Mouse (Mus musculus) brain, adult 2 months (tissue): ENCODE results near the gene Slc25a33.
"Not testable (repeated sequence)": the region's sequence is repeated elsewhere in the genome, so short reads cannot be mapped to it uniquely, and the experiment has no call there.

Experiments used
- DNase-seq: peaks from one replicate; pipeline ENCODE4 v3.0.0; 2011; ENCODE audit warnings: low read depth, low spot score

The Slc25a33 gene

DNA sequence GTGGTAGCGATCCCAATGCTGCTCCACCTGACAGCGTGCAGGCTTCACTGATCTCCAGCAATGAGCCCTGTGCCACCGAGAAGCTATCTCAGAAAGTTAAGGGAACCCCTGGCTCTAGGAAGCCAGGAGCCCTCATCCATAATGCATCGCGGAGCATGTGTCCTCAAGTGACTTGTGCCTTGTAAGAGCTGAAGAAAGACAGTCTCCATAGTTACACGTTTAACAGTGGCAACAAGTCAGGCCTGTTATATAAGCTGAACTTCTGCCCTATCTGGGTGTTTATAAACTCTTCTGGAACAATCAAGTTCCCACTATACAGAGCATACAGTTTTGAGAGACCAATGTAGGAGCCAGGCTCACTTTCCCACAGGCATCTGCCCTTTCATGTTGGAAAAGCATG, 15.7 kb downstream of the Slc25a33 start:
- peak; percentile 82 for DNase-seq

DNA sequence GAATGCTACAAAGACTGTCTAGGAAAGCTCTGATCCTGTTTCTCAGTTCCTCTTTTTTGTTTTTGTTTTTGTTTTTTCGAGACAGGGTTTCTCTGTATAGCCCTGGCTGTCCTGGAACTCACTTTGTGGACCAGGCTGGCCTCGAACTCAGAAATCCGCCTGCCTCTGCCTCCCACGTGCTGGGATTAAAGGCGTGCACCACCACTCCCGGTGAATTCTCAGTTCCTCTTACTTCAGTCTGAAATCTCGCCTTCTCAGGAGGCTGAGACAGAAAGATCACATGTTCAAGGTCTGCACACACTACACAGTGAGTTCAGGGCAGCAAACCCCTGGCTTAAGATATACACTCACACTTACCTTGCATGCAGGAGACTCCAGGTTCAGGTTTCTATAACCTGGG, 17.5 kb downstream of the Slc25a33 start:
- not testable (repeated sequence) for DNase-seq

DNA sequence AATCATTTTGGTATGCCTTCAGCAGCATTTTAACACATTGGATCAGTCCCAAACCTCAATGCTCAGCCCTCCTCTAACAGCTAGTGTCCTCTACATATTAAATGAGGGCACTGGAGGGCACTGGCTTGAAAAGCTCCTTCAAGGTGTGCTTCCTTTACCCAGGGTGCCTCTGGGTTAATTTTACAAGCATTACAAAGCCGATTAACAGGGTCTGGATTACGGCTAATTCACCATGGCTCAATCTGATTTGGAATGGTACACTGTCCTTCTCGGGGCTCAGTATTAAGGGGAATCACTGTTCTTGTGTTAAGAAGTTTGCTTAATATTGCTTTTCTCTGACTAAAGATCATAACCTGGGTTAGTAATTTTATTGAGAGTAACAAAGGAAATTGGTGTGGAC, 21.2 kb downstream of the Slc25a33 start:
- no peak for DNase-seq

DNA sequence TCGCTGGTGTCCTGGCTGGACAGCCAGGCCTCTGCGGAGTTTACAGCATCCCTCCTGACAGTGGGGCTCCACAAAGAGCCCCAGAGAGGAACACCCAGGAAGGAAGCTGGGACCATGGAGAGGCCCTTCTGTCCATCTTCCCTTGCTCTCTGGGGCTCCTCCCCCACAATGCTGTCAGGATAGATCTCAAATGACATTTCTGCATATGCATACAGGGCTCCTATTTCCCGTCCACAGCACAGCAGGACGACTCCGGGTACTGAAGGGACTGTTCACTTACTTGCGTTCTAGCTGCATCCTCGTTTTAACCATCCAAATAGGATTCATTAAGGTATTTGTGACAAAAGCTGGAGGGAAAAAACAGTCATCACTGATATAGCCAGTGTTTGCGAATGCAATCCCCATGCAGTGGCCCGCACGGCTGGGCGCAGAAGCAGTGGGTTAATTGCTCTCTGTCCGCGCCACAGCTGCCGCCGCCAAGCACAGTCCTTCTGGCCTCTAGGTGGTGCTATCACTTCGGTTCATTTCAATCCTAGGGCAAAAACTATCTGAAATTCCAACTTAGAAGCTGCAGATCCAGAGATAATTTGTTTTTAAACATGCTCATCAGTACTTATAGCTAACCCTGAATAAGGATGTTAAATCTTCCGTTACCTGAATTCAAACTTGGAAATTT, 21.8 kb downstream of the Slc25a33 start:
- DNase-seq, result peak; percentile 80

DNA sequence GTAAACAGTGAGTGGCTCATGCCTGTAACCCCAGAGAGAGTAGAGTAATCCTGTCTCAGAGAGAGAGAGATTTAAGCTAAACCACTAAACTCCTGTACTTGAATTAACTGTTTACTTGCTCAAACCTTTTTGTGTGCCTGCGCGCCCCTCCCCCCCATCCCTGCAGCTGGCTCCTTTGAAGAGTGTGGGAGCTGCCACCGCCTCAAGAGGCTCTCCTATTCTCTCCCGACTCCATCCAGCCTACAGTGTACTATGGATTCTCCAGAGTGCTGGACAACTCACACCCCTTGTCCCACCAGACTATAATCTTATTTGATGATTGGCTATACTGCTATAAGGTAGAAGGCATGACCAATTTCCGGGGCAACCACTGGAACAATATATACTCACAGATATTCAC, 23.4 kb downstream of the Slc25a33 start:
- DNase-seq, result no peak

DNA sequence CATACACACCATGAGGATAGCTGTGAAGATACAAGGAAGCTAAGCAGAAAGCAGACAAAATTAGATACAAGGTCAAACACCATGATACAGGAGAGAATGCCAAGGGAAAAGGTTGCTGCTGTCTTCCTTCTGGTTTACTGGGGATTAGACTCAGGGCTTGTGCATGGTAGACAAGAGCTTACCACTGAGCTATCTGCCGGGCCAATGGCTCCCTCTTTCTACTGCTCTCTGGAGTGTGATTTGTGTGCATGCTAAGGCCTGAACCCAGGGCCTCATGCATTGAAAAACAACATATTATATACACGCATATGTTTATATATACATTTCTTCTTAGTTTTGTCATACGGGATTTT, 24.4 kb downstream of the Slc25a33 start:
- DNase-seq, result not testable (repeated sequence)

DNA sequence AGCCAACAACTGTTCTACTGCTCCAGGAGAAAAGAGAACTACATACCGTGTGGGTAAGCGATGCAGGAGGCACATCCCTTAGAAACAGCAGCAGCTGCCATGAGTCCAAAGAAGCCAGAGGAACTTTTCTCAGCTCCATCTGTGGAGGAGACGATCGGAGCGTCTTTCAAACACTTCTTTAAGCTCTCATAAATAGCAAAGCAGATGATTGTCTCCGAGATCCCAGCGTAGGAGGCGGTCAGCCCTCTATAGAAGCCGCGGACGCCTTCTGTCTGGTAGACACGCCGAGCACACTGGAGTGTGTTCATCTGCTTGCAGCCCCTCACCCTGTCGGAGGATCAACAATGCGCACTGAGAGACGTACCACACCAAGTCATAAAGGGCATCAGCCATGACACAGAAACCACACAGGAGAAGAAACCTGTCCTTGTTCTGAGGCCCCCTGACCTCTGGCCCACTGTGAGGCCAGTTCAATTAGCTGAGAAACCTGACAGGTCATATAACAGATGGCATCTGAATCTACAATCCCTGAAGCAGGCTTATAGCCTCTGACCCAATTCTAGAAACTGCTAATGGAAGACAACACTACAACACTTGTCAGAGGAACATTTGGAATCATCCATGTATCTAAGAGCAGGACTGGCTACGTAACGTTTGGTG, 24.9 kb downstream of the Slc25a33 start:
- peak; percentile 50 for DNase-seq

DNA sequence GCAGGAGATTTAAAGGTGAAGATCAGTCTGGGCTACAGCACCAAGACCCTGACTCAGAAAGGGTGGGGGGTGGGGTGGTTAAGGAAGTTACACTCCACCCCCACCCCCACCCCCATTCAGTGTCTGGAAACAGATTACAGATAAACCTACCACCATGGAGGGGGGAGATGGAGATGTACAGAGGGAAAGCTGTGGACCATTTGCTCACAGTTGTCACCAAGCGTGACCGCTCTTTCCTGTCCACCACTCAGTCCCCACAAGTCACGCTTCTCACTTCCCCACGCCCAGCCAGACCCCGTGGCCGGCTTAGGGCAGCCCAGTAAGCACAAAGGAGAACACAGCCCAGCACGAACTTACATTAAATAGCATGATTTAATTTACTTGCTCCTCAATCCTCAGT, 30.0 kb downstream of the Slc25a33 start:
- DNase-seq, result no peak

DNA sequence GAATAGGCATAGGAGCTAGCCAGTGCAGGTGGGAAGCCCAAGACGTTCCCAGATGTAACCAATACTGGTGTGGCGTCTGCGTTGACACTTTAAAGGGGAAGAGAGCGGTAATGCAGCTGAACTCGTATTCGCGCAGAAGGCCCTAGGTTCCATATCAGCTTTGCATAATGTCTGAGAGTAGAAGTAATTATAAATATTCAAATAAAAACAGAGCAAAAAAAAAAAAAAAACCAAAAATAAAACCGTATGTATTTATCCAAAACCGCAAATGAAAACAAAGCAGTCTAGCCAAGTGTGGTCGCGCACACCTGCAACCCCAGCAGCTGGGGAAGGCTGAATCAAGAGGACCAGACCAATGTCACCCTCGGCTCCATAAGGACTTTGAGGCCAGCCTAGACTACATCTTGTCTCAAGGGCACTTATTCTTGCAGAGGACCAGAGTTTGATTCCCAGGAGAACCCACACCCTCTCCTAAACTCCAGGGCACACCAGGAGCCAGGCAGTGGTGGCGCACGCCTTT, 32.0 kb downstream of the Slc25a33 start:
- no peak for DNase-seq

DNA sequence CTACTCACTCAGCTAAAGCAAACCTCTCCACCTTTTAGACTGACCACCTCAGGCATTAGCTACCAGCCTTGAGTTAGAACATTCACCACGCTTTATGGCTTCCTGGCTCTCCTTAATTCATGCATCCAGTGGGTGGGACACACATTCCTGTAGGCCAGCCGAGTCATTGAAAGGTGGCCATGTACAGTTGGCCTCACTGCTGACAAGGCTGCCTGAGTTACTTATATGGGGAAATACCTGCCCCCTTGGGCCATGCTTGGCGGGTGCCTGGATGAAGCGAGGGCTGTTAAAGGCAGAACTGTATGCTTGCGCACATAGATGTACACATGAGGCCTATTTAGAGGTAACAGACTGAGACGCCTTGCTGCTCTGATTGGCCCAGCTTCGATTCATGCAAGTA, 33.8 kb downstream of the Slc25a33 start:
- DNase-seq, result no peak

DNA sequence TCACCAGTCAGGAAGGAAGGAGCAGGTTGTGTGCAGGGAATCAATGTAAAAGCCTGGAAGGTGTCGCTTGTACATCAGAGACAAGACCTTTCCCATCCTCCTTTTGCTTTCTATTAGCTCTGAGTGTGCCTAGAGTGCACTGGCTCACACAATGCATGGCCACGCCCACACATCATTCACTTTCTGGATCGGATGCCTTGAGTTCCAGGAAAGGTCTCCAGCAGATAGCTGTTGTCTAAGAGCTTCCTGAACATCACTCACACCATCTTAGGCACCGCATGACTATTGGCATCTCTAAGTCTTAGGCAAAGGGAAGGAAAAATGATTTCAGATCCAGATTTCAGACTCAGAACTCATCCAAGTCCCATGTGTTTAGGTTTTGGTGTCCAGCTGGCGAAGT, 34.6 kb downstream of the Slc25a33 start:
- no peak for DNase-seq

DNA sequence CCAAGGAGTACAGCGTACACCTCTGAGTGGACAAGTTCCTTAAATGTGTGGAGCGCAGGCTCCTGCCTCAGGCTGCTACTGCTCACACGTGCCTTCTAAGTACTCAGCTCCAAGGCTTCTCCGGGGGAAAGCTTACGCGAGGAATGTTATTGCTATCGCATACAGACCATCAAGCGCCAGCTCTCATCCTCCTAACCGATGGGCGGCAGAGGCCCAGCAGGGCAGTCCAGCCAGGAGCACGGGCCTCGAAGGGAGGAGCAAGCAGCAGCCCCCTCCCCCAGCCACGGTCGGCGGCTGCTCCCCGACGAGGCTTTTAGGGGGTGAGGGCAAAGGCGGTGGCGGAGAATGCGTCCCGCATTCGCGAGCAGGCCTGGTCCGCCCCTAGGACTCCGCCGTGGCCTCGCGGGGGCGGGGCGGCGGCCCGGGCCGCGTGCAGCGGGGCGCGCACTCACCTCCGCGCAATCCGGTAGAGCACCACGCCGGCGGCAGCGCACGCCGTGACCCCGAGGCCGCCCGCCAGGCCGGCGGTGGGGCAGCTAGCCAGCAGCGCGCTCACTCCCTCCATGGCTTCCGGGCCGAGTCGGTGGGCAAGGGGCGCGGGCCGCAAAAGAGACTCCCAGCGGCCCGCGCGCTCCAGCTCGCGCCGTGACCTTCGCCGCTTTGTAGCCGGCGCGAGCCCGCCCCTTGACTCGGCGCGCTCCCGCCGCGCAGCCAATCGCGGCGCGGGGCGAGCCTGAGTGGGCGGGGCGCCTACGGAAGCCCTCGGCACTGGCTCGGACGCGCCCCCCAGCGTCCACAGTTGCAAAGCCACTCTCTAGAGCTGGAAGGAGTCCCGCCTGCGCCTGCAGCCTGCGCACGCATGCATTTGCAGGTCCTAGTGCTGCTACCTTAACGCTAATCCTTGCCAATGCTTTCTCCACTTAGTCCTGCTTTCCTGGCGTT, 36.4 kb downstream of the Slc25a33 start, which contains the start of gene Tmem201:
Tmem201 (minus strand) TSS at position 662 of the 942 bp plus-strand sequence.
- peak; percentile 98 for DNase-seq

DNA sequence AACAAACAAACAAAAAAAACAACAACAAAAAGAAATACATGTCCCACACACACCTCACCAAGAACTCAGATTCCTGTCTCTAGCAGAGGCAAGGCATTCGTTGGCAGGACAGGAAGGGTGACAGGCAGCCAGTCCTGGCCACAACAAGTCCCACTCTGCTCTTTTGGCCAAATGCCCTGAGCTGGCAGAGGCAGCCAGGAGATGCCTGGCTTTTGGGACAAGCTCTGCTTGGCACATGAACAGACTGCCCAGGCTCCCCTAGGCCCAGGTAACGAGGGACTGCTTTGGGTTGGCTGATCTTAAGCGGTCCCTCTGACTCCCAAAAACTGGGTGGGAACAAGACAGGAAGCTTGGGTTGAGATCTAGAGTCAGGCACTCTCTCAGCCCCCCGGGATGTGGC, 37.5 kb downstream of the Slc25a33 start:
- DNase-seq, result peak; percentile 97

DNA sequence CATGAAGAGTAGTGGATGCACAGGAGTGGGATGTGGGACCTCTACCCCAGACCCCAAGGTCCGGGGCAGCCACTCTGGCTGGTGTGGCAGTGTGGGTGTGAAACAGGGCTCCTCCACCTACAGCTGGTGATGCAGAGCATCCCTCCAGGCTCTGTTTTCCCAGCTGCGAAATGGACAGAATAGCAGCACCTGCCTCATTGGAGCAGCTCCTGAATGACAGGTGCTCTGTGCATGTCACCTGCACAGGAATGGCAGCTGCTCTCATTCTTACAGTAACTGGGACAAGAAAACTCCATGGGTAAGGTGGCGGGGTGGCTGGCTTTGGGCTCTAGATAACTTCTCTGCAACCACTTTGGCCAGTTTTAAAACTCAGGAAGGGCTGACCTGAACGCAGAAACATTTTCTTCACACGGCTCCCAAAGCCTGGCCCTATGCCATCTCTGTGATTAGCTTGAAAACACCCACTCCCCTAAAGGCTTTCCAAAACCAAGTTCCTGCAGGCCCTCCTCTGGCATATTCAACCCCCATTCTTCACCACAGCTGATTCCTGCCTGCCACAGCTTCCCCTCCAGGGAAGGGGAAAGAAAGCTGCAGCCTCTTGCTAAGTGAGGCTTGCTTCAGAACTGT, 38.3 kb downstream of the Slc25a33 start:
- no peak for DNase-seq

DNA sequence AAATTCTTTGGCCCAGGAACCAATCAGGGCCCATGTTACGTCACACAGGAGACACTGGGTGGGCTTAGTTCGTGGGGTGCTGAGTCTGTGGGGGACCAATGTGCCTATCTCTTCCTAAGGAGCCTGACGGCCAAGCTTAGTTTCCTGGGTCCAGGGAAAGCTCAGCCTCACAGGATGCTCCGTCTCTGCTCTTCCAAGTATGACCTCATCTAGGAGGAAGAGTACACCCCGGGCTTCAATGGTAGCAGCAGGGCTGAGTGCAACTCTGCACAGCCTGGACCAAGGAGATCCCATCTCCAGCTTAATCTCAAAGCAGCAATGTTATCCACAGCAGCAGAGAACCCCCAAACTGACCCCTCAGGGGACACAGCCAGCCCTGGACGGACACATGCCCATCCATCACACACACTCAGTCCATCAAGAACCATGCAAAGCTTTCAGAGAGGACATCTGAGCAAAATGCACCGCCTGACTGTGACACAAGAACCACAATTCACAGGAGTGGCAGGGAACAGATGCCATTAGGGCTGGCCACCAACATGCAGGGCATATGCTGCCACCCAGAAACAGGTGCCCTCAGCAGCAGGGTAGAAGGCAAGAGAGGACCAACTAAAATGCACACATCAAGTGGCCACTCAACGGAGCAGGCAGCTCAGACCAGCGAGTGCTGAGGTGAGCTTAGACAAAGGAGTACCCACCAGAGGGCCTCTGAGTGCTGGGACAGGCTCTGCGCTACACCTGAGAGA, 39.2 kb downstream of the Slc25a33 start:
- DNase-seq, result peak; percentile 96

DNA sequence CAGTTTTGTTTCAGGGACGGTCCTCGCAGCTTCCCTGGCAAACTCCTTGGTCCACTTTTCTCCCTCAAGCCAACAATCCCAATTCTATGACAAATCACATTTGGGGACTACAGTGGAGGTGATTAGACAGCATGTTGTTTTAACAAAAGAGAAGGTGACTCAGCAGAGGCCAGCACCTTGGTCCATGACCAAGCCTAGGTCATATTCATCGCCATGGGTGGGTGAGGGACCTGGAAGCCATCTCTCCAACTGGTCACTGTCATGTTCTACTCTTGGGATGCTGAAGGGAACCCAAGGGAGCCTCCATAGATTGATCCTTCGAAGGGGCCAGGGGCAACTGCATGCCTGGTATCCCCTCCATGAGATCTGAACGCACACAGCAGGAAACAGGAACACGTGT, 39.8 kb downstream of the Slc25a33 start:
- DNase-seq, result no peak

DNA sequence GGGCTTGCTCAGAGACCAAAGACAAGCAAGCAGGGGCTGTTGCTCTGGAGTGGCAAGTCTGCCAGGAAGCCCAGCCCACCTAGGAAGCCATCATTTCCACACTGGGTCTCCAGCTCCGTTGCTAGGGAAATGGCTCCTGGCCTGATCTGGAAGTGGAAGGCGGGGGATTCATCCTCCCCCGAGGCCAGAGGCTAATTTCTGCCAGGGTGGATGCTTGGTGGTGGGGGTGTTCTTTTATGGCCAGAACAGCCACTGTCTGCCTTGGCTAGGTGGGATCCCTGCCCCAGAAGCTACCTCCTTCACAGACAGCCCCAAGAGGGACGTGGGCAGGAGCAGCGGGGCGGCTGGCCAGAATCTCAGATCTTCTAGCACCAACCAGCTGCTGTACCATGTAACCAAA, 40.3 kb downstream of the Slc25a33 start:
- DNase-seq, result peak; percentile 66

DNA sequence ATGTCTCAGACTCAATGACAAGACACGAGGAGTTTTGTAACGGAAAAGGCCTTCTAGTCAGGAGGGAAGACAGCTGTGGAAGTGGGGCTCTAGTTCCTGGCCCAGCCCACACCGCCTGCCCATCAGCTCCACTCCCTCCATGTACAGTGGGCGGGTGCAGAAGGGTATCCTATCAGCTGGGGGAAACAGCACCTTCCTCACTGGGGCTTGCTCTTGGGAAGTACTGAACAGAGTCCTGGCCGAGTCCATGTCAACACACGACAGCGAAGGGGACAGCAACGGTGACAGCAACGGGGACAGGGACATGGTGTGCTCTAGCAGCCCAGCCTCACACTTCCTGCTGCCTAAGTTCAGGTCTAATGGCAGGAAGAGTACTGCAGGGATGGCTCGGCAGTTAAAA, 41.3 kb downstream of the Slc25a33 start:
- DNase-seq, result peak; percentile 61

DNA sequence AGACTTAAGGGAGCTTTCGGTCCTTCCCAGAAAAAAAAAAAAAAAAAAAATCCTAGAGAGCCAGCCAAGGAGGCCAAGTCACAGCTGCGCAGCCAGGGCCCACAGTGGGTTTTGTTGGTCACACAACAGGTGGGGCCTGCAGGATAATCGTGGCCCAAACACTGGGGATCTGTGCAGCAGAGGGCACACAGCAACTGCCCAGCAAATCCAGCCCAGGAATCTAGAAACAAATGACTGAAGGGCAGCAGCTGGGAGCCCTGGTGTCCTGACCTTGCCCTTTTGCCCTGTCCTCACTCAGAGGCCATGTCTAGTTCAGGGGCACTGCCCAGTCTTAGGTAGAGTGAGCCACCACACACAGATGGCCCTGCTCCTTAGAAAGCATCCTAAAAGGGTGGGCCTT, 41.8 kb downstream of the Slc25a33 start:
- no peak for DNase-seq

DNA sequence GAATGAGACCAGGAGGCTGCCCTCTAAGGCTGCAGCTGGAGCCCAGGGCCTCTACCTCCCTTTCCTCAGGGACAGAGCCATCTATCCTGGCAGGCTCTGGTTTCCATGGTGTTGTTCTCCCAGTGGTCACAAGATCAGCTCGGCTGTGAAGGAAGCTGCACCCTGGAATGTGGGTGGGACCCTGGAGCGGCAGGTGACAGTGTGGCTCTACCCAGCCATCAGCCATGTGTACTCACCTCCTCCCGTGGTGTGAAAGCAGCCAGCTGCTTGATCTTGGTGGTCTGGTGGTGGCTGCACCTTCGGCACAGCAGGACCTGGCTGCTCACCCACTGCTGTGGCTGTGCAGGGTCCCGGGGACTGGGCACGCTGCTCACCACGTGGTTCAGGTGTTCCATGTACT, 43.2 kb downstream of the Slc25a33 start:
- no peak for DNase-seq

DNA sequence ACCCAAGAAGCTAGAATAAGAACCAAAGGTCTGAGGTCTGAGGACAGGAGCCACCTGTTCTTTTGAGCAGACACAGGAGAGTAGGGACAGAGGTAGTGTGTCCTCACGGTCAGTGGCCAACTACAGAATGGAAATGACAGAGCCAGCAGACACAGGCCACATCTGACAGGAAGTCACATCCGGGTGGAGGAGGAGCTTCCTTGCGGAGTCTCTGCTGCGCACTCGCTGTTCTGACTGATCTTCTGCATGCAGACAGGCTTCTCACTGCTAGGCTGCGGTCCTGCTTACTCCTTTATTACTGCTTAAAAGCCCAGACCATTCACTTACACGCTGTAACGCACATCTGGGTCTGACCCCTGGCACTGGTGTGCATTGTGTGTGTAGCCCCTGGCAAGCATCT, 45.3 kb downstream of the Slc25a33 start:
- no peak for DNase-seq
